Mouse (Mus musculus): ENCODE results near the gene Ppm1h.

Ppm1h gene

GRCm38 (mm10) chr10:122744970-122745369 is 66.4 kb downstream of the Ppm1h start:
- no peak for DNase-seq (ENCODE audit: low spot score)

DNA sequence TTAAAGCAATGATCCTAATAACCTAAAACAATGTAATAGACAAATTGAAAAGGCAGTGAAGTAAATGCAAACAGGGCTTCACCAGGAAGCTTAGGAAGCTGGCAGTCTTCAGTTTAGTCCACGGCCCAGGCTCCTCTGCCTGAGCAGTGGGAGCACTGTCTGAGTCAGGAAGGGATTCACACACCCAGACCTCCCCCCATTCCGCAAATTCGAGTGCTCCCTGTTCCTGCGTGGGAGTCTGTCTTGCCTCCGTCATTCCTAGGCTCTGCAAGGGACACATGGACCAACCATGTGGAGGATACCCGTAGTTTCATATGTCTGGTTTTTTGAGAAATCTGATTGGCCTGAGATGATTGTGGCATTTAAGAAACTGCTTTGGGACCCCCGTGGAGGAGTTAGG is 67.6 kb downstream of the Ppm1h start:
- DNase-seq (ENCODE audit: low spot score) = no peak

DNA sequence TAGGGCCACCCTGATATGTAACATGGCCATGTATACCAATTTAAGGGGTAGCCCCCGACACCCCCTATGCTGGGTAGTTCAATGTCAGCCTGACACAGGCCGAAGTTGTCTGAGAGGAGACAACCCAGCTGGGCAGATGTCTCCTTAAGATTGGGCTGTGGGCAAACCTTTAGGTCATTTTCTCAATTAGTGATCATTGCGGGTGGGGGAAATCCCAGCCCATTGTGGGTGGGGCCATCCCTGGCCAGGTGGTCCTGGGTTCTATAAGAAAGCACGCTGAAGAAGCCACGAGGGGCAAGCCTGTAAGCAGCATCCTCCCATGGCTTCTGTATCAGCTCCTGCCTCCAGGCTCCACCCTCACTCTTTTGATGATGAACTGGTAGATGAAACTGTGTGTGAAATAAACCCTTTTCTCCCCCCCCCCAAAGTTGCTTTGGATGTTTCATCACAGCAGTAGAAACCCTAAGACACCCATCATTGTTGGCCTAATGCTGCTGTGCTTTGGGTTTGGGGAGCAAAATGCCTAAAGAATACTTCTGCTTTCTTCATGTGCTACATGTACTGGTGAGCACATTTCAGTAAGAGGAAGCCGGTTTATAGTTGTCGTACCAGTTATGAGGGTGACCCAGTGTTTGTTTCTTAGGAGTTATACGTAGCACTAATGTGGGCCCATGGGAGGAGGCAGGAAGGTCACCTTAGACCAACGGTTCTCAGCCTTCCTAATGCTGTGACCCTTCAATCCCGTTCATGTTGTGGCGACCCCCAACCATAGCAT is 68.8 kb downstream of the Ppm1h start:
- DNase-seq (ENCODE audit: low spot score) = no peak

- no peak for DNase-seq (ENCODE audit: low spot score)
These were observed 69.9 kb downstream of the Ppm1h start for GRCm38 (mm10) chr10:122748361-122748951.

DNA sequence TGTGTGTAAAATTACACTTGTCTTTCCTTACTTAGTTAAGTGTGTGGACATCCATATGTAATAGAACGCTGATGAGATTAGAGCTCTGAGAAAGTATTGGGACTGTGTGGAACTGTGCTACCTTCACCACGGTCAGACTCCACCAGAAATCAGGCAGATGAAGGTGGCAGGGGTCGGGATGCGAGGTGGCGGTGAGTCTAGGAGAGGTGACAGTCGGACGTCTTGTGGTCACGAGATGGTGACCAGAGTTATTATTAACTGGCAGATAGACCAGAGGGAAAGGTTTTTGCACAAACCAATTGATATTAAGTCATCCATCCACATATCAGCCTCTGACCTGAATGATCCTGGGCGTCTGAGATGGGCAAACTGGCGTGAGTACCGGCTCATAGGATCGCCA is 70.5 kb downstream of the Ppm1h start:
- DNase-seq (ENCODE audit: low spot score) = no peak

- no peak for DNase-seq (ENCODE audit: low spot score)
These were observed 71.3 kb downstream of the Ppm1h start for GRCm38 (mm10) chr10:122749876-122750275.

GRCm38 (mm10) chr10:122752950-122753923 is 74.7 kb downstream of the Ppm1h start:
- no peak for DNase-seq (ENCODE audit: low spot score)

- no peak for DNase-seq (ENCODE audit: low spot score)
These were observed 75.4 kb downstream of the Ppm1h start for GRCm38 (mm10) chr10:122753924-122754307.

- no peak for DNase-seq (ENCODE audit: low spot score)
These were observed 76.4 kb downstream of the Ppm1h start for GRCm38 (mm10) chr10:122754967-122755366.

DNA sequence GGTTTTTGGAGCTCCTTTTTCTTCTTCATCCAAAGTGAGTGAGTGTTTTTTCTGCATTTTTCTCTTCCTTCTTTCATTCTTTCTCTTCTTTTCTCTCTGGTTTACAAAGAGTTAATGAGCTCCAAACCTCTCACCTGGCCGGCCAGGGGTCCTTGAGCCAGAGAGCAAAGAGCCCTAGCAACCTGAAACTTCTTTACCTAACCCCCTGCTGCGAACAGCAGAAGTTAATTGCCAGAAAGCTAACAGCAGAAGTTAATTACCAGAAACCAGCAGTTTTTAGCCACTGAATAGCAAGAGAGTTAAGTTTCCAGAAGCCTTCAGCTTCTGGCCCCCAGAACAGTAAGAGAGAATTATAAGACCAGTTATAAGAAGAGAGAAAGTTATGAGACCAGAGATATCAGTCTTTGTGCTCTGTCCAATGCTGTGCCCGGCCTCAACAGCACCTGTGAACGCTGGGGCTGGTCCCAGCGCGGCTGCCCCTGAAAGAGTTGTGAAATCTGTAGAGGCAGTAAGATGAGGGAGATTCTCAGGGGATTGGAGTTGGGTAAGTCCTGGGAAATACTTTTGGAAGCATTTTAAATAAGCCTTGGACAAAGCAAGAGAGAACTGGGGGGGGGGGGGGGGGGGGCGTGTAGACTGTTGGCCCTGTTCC is 78.4 kb downstream of the Ppm1h start:
- no peak for DNase-seq (ENCODE audit: low spot score)

DNA sequence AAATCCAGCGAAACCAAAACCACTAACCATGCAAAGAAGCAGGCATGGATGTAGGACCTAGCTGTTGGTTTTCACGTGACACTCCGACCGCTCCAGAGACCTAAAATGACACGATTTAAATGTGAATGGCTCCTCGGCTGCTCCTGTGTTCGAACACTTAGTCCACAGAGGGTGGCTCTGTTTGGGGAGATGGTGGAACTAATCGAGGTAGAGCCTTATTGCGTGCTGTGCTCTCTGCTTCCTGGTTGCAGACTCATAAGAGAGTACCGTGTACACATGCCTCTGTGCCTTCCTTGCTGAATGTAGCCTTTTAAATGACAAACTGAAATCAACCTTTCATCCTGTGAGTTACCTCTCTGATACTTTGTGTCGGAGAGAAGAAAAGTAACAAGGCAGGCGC is 79.2 kb downstream of the Ppm1h start:
- no peak for DNase-seq (ENCODE audit: low spot score)

- no peak for DNase-seq (ENCODE audit: low spot score)
These were observed 79.8 kb downstream of the Ppm1h start for GRCm38 (mm10) chr10:122758346-122758745.

DNA sequence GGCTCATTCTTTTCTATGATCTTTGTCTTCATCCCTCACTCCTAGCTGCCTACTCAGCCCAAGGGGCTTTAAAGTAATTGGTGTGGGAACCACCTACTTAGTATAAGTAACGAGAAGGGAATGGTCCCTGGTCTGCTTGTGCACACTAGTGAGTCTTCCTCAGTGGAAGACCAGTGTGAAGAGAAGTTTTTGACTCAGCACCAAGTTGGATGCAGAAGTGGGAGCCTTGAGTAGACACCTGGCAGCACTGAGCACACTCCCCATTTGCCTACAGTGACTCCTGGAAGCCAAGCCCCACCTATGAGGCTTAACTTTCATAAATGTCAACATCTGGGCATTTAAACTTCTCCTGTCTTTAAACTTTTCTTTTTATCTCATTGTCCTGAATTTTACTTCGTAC is 81.2 kb downstream of the Ppm1h start:
- no peak for DNase-seq (ENCODE audit: low spot score)

DNA sequence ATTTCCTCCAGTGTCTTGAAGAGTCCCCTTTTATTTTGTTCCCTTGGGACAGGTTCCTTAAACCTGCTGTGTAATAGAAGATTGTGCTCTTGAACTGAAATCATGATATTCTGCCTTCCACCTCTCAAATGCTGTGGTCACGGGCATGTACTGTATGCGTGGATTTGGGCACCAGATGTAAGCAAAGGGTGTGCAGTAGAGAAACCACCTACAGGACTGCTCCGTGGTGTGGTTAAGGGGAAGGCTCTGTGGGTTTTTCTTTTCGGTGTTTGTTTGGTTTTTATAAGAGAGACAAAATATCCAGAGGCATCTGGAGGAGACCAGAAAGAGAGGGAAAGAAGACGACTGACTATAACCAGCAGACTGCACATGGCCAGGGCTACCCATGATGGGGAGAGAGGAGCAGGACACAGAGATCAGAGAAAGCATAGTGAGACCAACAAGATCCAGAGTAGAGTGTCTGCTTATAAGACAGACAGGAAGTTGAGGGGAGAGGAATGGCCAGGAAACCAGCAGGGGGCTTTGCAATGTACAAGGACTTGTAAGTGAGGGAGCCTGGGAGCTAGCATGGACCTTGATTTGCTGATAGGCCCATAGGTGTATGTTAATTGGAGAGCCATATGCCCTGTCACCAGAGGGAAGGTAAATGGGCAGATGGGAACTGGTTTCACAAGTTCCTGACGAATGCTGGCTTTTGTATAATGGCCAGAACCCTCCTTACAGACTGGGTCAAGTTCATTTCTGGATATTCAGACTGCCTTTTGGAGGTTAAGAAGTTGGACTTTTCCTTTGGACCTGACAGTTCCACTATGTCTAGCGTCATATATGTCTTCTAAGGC is 82.1 kb downstream of the Ppm1h start:
- no peak for DNase-seq (ENCODE audit: low spot score)

DNA sequence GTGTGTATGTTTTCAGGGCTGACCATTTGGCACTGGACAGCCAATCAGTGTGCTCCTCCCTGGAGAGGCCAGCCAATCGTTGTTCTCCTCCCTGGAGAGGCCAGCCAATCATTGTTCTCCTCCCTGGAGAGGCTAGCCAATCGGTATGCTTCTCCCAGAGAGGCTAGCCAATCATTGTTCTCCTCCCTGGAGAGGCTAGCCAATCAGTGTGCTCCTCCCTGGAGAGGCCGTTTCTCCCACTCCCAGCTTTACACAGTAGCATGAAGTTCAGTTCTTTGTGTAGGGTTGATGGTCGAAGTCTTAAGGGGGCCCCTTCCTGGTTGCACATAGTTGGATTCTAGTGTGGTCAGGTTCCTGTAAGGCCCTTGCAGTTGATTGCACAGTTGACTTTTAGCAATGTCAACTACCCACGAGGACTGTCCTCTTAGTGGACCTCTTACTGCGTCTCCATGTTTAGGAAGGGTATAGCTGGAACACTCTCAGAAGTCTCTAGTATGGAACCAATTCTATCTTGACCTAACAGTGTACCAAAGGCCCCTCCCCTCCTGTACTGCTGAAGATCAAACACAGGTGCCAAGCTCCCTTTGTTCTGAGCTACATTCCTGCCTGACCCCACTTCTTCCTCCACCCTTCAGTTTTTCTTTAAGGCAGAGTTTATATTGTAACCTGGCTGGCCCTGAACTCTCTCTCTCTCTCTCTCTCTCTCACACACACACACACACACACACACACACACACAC is 84.4 kb downstream of the Ppm1h start:
- no peak for DNase-seq (ENCODE audit: low spot score)

- DNase-seq (ENCODE audit: low spot score) = no peak
These were observed 85.0 kb downstream of the Ppm1h start for GRCm38 (mm10) chr10:122763596-122763995.

GRCm38 (mm10) chr10:122764653-122765052 is 86.1 kb downstream of the Ppm1h start:
- DNase-seq (ENCODE audit: low spot score) = no peak

DNA sequence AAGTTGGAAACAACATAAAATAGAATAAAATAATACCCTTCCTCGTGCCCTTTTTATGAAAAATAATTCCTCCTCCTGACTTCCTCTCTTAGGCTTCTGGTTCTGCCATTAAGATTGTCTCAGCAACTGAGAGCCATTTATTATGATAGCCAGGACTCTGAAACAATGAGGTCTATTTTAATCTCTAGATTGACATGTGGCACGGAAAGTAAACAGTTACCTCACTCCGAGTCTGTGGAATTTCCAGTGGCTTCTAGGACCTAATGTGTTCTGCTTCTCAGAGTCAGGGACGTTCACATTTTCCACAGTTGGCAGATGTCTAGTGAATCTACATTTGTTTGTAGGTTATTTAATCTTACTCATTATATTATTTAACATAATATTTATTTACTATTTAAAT is 87.0 kb downstream of the Ppm1h start:
- no peak for DNase-seq (ENCODE audit: low spot score)

DNA sequence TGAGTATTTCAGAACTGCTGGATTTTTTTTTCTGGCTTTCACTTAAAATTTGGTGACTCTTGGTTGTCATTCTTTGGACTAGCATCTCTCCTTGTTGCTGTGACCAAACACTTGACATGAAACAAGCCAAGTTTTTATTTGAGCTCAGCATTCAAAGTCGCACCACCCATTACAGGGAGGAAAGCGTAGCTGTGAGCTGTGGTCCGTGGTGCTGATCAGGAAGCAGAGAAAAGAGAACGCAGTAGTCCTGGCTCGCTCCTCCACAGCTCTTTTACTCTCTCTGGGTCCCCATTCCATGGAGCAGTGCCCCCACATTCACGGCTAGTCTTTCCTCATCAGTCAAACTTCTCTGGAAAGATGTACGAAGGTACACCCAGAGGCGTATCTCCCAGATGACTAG is 87.4 kb downstream of the Ppm1h start:
- DNase-seq (ENCODE audit: low spot score) = no peak

- DNase-seq (ENCODE audit: low spot score) = no peak
These were observed 89.8 kb downstream of the Ppm1h start for GRCm38 (mm10) chr10:122768204-122768892.

All from spleen, adult 12 weeks (tissue).